Mouse (Mus musculus) heart, adult 2 months (tissue): ENCODE measurements at regions not wholly inside any gene's neighbourhood (a gene's known extent, or its start where the extent isn't known, plus 50 kb on each side); places are given as distances from the start of the nearest gene placed in this dataset.

Experiments used
- CTCF ChIP-seq: fragments of 200-600 bp; IDR thresholded peaks from 2 replicates; pipeline ENCODE4 v1.8.1; 2022; ENCODE audit warnings: antibody characterized with exemption, mild to moderate bottlenecking, moderate library complexity
- EP300 ChIP-seq: fragments of 200-500 bp; IDR thresholded peaks from 2 replicates; pipeline ENCODE4 v1.6.1; 2011; ENCODE audit warnings: low read depth, low read length, control low read depth; ENCODE audit not compliant: insufficient read depth
- POLR2A ChIP-seq: fragments of 200-500 bp; IDR thresholded peaks from 2 replicates; pipeline ENCODE4 v1.6.1; 2011; ENCODE audit warnings: mild to moderate bottlenecking, low read depth, low read length, control low read depth; ENCODE audit not compliant: insufficient read depth

- TF ChIP-seq CTCF (peak; percentile 2; the same call in 1 of the 2 replicates), EP300 (0 out of 2 replicates have a peak, but pooled peaks have one; percentile 68), POLR2A (peak; percentile 93)
Measured at GRCm38 (mm10) chr15:85670789-85671700, 63.7 kb upstream of the Ppara start.
